Mouse (Mus musculus) heart, adult 9 months (tissue): Measurements from ENCODE around the gene Ndufaf2.

Experiments used
- DNase-seq, 2 experiments: peaks; one replicate each; pipeline ENCODE4 v3.0.0; 2022; ENCODE audit warnings: low spot score in 2 of 2

Ndufaf2 gene

DNA sequence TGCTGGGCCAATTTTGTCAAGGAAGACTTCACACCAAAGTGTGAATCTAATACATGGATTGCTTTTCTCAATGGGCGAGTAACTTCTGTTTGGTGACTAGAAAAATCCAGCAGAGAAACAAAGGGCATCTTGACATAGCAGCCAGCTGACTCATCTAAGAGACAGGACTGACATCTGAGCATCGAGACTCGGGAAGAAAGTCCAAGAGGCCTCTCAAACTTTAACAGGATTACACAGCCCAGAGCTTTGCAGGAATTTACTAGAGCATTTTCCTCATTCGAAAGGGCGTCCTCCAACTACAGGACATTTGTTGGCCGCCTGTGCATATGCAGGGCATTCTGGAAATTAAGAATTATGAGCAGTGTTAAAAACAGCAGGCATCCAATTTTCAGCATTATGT lies 119.0 kb downstream of the Ndufaf2 start:
- no peak for DNase-seq

DNA sequence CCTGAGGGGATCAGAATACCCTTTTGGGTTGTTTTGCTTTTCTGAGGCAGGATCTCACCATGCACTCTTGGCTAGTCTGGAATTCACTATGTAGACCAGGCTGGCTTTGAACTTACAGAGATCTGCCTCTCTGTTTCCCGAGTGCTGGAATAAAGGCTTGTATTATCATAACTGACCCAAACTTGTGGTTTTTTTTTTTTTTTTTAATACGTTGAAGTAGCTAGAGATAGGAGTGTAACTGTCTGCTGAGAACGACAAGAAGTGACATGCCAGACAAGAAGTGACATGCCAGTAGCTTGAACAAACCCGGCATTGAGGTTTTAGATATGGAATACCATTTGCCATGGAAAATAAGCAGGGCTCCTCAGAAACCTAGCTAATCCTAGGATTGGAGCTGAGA lies 125.6 kb downstream of the Ndufaf2 start:
- no peak for DNase-seq

DNA sequence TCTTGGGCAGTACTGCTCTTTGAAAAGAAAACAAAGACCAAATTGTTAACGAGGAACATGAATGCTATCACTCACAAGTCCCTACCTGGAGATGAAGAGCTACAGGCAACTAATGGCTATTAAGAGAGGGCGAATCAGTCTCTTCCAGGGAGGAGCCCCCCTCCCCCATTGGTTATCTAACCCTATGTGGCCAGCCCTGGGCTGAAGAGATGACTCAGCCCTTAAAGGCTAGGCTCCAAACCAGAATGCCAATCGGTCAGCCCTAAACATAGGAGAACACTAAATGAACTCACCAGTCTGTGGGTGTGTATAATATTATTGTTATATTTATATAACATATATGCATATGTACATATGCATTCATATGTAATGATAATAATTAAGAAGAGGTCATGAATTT lies 132.6 kb downstream of the Ndufaf2 start:
- no peak for DNase-seq

DNA sequence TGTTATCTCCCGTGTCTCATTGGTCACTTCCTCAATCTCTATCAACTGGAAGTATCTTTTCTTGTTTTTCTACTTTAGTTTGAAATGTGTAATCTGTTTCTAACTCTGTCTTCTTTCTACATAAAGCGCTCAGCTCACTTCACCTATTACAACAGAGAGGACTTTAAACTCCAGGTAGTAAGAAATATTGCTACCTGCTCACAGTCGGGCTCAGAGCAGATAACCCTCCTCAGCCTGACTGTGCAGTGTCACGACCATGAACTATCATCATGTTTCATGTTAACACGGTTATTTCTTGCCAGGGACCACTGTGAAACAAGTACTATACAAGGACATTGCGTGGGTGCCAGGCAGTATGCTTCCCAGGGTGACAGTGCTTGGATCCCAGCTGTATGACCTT lies 141.1 kb downstream of the Ndufaf2 start:
- no peak for DNase-seq

DNA sequence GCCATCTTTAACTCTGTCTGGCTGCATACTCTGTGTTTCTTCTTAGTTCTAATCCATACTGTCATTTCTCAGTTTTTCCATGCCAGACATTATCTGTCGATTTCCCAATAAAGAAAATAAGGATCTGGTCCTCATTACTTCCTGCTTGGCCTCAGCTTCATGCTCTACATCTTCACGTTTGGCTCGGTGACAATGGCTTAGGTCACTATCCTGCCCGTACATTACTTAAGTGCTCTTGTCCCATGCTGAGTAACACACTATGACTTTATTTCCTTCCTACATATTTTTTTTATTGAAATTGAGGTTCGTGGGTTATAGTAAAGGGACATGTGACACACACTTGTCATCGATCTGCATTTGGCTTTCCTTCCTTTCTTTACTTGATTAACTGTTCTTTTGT lies 143.3 kb downstream of the Ndufaf2 start:
- no peak for DNase-seq

DNA sequence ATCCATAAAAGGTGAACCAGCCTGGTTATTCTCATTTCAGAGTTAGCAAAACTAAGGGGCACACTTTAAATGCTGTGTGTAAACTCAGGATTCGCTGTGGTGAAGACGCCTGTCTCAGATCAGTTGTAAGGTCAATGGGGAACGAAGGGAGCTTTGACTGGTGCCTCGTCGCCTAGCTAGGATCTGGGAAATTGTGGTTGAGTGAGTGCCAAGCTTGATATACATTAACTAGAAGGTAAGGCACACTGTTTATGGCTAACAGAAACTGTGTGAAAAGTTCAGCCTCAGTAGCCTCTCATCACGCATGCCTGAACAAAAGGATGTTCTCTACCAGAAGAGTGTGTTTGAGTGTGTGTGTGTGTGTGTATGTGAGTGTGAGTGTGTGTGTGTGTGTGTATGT lies 144.6 kb downstream of the Ndufaf2 start:
- DNase-seq, result no peak

DNA sequence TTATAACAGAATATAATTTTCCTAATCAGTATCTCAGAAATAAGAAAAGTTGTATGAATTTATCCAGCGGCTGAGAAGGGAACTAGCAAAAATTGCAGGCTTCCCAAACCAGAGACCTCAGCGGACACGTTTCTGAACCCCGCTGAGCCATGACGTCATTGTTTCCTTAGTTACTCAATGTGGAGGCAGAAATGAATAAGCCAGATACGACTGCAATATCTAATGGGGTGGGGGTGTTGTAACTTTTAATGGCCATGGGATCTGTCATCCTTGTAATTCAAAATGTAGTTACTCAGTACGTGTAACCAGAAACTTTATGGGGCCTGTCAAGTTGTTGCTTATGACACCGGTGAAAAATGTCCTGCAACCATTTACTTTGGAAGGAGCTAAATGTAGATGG lies 145.3 kb downstream of the Ndufaf2 start:
- DNase-seq, result no peak

DNA sequence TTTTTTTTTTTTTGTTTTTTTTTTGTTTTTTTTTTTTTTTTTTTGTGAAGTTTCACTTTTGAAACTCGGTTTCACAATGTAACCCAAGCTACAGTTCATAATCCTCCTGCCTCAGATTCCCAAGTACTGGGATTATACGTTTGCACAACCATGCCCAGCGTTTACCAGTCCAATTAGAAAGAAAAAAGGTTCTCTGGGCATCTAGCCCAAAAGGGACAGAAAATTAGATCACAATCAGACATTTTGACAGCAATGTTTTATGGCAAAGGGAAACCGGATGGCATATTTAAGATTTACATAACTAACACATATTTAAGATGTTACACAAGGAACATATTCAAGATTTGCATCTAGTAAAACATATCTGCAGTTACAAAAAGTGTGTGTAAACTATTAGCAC lies 150.6 kb downstream of the Ndufaf2 start:
- DNase-seq, result no peak

DNA sequence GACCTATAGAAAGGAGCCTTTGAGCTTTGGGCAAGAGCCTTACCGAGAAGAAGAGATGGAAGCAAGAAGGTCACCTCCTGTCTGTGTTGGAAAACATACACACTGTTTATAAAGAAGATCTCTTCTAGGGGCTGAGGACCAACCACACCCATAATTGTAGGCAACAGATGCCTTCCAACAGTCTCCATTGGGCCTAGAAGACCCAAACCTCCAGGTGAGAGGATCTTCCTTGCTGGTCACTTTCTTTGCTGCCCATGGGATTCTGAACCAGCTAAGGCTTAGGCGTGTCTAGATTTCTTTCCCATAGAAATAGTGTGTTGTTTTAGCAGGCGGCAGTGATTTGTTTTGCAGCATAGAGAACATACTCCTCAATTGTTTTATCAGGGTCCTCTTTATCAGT lies 162.1 kb downstream of the Ndufaf2 start:
- DNase-seq, result no peak

DNA sequence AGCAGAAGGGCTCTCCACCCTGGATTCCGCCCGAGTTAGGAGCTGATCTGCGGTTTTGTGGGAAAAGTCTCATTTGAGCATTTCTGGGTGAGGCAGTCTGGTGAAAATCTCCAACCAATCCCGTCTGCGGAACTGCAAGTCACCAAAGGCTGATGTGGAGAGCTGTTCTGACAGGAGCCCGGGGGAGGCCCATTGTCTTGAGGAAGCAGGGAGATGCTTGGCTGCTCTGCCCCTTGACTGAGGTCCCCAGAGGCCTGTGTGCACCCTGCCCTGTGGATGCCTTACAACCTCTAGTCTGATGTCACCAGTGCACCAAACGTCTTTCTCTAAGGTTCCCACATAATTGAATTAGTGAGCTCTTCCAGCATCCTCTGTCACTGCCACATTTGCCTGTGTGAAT lies 163.2 kb downstream of the Ndufaf2 start:
- DNase-seq, result no peak

DNA sequence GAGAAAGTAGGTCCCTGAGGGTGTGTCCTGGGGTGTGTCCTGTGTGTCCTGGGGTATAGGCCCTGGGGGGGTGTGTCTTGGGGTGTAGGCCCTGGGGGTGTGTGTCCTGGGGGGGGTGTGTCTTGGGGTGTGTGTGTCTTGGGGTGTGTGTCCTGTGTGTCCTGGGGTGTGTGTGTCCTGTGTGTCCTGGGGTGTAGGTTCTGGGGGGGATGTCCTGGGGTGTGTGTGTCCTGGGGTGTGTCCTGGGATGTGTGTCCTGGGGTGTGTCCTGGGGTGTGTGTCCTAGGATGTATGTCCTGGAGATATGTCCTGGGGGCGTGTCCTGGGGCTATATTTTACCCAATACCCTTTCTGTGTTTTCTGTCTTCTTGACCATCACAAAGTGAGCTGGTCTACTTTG lies 165.8 kb downstream of the Ndufaf2 start:
- DNase-seq, result no peak

DNA sequence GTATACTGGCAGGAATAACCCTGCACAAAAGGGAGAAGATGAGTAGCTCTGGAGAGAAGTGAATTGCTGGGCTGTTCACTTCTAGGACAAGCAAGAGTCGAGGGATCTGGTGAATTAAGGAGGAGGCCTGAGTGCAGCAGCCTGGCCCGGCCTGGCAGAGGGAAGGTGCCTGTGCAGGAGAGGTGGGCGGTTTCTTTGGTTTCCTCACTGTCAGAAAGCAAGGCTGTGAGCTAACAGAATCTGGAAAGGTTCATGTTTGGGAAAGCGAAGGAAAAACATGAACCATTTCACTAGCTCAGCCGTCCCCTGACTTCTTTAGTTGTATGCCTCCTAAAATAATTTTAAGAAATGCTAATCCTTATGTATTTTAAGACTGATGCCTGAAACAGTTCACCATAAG lies 173.8 kb downstream of the Ndufaf2 start:
- no peak for DNase-seq

DNA sequence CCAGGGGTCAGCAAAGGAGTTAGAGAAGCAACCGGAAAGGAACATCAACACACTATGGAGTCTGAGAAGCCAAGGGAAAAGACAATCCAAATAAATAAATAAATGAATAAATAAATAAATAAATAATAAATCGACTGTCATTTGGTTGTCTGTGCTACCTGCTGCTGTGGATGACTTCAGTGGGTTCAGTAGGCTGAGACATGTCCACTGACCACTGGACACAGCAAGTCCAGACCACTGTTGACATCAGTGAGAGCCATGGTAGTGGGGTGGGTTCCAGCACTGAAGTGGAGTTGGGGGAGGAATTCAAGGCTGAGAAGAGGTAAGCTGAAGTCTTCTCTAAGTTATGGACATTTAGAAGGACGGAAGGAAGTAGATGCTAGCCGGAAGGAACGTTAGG lies 174.2 kb downstream of the Ndufaf2 start:
- DNase-seq, result no peak

DNA sequence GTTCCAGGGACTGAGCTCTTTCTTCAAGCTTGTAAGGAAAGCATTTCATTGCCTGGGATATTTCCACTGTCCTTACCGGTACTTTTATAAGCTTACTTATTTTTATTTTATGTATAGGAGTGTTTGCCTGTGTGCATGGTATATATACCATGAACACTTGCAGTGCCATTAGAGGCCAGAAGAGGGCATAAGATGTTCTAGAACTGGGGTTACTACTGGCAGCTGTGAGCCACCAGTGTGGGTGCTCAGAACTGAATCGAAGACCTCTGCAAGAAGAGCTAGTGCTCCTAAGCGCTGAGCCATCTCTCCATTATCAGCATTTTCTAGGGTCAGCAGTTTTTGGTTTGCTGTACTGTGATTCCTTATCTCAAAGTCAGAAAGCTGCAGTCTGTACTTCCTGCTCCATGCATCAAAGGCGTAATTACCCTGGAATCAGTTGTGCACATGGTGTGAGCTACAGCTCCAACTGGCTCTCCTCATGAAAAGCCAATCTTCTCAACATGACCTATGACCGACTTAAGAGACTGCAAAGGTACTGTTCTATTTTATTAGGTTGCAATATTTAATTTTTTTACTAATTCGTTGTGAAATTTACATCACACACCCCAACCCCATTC lies 175.1 kb downstream of the Ndufaf2 start:
- no peak for DNase-seq

DNA sequence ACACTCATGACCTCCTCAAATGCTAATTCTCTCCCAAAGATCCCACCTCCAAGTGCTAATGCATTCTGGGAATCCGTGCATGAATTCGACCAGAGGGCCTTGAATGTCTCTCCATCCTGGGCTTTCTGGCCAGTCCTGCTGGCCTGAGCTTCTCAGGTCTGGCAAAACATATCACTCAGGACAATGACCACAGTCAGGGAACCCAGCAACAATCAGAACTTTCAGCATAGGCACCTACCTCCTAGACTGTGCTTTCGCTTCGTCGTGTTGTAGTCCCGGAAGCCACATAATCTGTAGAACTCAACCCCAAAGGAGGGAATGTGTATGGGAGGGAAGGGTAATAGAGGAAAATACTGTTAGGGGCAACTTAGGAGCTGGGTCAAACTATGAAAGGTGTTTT lies 179.0 kb downstream of the Ndufaf2 start:
- DNase-seq, result no peak

DNA sequence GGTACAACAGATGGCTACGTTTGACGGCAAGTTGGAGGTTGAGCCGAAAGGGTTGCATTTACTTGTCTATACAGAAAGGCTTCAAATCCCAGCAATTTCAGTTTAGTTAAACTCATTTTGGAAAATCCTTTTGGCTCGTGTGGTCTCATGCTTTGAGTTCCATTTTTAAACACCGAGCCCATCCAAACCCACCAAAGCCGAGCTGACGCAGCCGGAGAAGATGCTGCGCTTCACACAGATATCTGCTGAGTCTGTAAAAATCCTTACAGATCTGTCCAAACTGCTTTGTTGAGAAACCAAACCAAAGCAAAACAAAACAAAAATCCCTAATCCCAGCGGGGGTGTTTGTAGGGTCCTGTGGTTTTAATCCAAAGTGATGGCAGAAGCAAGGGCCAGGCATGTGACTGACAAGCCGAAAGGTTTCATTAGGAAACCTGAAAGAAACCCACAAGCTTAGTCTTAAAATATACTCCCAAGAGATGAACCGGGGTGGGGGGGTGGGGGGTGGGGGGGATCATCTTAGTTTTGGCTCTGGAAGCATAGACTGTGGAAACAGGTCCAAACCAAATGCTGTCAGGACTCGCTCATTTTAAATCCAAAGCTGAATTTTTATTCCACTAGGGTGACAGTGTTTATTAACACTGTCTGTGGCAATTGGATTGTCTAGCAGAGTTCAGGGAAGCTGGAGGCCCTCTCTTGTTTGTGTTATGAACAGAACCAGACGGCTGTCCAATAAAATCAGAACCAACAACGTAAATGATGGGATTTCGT lies 181.4 kb downstream of the Ndufaf2 start:
- DNase-seq, result no peak

DNA sequence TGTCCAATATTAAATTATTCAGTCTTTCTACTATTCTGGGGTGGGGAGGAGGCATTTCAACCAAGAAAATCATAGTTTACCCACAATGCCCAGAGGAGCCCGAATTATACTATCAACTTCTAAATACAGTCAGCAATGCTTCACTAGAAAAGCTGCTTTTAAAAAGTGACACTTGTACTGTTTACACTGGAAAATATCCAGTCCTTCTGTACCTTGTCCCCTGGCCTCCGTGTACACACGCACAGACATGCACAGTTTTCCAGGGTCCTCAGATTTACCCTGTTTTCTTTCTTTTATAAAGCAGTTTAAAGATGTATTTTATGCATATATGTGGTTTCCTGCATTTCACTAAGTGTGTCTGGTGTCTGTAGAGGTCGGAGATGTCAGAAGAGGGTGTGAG lies 186.0 kb downstream of the Ndufaf2 start:
- DNase-seq, result no peak

DNA sequence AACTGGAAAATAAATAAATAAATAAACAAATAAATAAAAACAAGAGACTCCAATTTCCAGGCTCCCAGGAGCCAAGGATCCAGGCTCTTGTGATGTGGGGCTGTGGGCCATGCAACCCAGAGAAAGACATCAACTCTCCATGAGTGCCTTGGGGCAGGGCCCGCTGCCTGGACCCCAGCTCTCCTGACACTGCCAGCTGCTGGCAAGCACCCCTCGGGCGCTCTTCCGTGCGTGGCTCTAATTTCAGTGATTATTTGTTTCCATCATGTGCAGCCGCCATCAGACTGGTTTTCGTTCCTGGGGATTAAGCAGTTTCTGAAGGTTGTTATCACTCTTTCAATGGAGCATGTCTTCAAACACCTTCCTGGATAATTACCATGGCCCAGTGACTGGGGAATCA lies 186.6 kb downstream of the Ndufaf2 start:
- no peak for DNase-seq

DNA sequence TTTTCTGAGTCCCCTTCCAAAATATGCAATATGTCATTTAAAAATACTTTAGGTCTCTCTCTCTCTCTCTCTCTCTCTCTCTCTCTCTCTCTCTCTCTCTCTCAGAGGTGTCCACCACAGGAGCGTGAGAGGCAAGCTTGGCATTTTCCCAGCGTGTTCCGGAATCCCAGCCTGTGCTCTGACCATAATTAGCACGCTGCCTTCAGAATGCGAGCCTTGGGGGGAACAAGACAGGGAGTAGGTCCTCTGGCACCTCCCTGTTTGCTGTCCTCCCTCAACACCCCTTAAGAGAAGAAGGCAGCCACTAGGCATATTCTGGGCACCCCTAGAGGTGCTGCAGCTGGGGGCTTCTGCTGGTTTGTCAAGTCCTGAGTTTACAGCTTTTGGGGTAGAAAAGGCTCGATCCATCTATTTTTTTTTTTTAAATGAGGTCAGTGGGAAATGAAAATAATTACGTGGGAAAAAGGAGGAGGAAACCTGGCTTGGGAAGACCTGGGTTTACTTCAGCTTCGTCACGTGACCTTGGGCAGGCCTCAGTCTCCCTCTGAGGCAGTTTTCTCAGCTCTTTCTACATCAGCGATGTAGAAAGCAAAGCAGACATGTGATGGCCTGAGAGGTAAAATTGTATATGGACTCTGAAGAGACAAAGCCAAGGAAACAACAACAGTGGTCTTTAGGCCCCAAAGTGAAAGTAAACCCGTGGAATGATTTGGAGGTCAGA lies 187.8 kb downstream of the Ndufaf2 start:
- no peak for DNase-seq

DNA sequence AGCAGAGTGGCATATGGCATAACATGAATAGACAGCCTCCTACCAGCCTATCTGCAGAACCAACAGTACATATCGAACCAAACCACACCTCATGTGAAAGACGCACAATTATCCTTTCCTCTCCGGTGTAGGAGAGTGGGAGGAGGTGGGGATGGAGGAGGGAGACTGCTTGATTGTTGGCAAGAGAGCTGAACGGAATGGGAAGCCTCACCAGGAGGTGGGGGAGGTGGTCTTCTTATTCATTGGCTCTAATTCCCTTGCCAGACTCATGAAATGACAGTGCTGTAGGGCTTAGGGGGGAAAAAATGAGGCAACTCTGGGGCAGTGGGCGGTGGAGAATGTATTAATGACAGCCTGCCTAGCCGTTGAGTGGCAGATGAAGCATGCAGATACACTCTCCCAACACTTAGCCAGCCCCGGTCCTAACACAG lies 188.4 kb downstream of the Ndufaf2 start:
- no peak for DNase-seq

DNA sequence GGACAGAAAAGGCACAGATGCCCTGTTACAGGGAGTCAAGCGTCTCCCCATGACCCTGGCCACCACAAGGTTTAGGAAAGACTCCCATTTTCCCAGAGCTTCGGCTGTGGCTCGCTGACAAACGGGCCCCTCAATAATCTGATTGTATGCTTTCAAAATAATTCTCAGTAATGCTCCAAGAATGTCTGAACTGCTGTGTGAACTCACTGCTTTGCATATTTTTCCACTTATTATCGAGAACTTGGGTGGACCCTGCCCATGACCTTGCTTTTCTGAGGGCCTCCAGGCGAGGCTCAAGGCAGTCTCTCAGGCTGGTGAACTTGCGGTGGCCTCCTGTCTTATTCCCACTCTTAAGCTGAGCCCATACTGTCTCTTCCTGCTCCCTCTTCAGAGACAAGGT lies 193.8 kb downstream of the Ndufaf2 start:
- no peak for DNase-seq

DNA sequence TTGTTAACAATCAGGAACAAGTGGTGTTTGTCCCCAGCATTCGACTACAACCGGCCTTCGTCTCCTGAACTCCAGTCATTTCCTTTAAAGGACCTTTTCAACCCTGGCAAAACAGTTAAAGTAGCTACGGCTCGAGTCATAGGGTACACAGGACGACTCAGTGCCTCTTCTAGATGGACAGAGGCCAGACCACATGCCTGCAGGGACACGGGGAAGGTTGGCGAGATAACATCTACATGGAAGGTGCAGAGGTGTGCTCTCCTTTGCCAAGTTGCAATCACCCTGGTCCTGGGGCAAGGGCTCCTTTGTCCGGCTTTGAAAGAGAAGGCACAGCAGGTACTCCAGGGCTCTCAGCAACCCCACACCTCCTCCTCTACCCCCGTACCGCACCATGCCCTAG lies 195.0 kb downstream of the Ndufaf2 start:
- DNase-seq, result no peak

DNA sequence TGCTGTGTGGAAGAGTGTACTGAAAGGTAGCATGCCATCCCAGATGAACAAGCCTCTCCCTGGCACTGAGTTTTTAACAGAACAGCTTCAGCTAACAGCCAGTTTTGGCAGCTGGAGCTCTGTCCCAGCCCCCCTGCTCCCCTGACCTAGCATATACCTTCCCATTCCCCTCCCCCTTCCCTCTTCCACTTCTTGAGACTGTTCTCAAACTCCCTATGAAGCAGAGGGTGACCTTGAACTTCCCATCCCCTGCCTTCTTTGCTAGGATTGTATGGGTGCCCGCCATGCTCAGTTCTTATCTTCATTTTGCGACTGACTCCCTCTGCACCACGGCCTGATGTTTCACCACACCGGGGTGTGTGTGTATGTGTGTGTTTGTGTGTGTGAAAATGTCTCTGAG lies 195.7 kb downstream of the Ndufaf2 start:
- DNase-seq, result no peak
